Mouse (Mus musculus) thymus, adult 2 months (tissue): ENCODE data around the gene Mlf2. TPM values are rescaled to one million over a fixed set of nuclear protein-coding genes. Genes with fewer than 3 reads are reported as not detected.

ENCODE experiments used
- DNase-seq: peaks from one replicate; pipeline ENCODE4 v3.0.0; 2021
- H3K27ac ChIP-seq: fragments of 200-500 bp; 2 replicates; pipeline ENCODE4 v1.5.1; 2012; ENCODE audit warnings: low read length, control low read depth; ENCODE audit not compliant: control insufficient read depth, insufficient read depth
- H3K27me3 ChIP-seq: fragments of 200-500 bp; 2 replicates; pipeline ENCODE4 v1.6.1; 2012; ENCODE audit warnings: mild to moderate bottlenecking, low read length, moderate library complexity, mixed read lengths; ENCODE audit not compliant: control insufficient read depth, insufficient read depth
- H3K36me3 ChIP-seq: fragments of 200-500 bp; 2 replicates; pipeline ENCODE4 v1.6.1; 2012; ENCODE audit warnings: mild to moderate bottlenecking, low read length, moderate library complexity; ENCODE audit not compliant: control insufficient read depth, insufficient read depth
- H3K4me1 ChIP-seq: fragments of 200-500 bp; replicated peaks from 2 replicates; pipeline ENCODE4 v1.6.1; 2012; ENCODE audit warnings: low read length; ENCODE audit not compliant: control insufficient read depth, insufficient read depth
- H3K4me3 ChIP-seq: fragments of 200-500 bp; 2 replicates; pipeline ENCODE4 v1.5.1; 2012; ENCODE audit warnings: mild to moderate bottlenecking, low read length, control low read depth, moderate library complexity; ENCODE audit not compliant: control insufficient read depth, insufficient read depth
- CTCF ChIP-seq: fragments of 200-500 bp; IDR thresholded peaks from 2 replicates; pipeline ENCODE4 v1.5.1; 2012; ENCODE audit warnings: mild to moderate bottlenecking, control low read depth, low read length, moderate library complexity, borderline replicate concordance; ENCODE audit not compliant: control insufficient read depth, poor library complexity, insufficient read depth; ENCODE audit errors: extremely low read depth
- POLR2A ChIP-seq: fragments of 200-500 bp; IDR thresholded peaks from 2 replicates; pipeline ENCODE4 v1.6.1; 2012; ENCODE audit warnings: mild to moderate bottlenecking, low read length, control low read depth, moderate library complexity; ENCODE audit not compliant: control insufficient read depth, poor library complexity, insufficient read depth; ENCODE audit errors: extremely low read depth
- WGBS: fragments of 180-500 bp; shearing (Covaris S2); methylation state at CpG from one replicate; pipeline ENCODE4 v1.1.7; 2018; 5-methylcytosine and 5-hydroxymethylcytosine counted together
- polyA plus RNA-seq: library from polyadenylated mRNA; depleted of rRNA; stranded (reverse); fragments of >200 nt; gene quantifications from 2 replicates; pipeline ENCODE4 v1.2.3, GENCODE M21; 2012

The Mlf2 gene
- polyA plus RNA-seq, 1 experiment: 428 TPM

- Histone ChIP-seq H3K4me3 (no peak overlapping the region), H3K36me3 (peaks cover 12% of the 10 kb centered on the region), H3K27me3 (no peaks in the 10 kb centered on the region), H3K27ac (no peak overlapping the region), H3K4me1 (peaks cover 53% of the 10 kb centered on the region)
- TF ChIP-seq CTCF (no peak), POLR2A (no peak)
- 93% methylated on average over 14 of the region's 14 CpGs for WGBS
- DNase-seq: no peak
Observed at GRCm38 (mm10) chr6:124913721-124914285, 17.4 kb upstream of the Mlf2 start.

- peaks cover 59% of the 10 kb centered on the region for H3K4me1 ChIP-seq
- H3K4me3 ChIP-seq: no peak overlapping the region
- no peak overlapping the region for H3K27ac ChIP-seq
- H3K36me3 ChIP-seq: peaks cover 12% of the 10 kb centered on the region
- no peaks in the 10 kb centered on the region for H3K27me3 ChIP-seq
- TF ChIP-seq CTCF (no peak), POLR2A (no peak)
- 94% methylated on average over 7 of the region's 7 CpGs for WGBS
- no peak for DNase-seq
Observed at GRCm38 (mm10) chr6:124914511-124914910, 16.7 kb upstream of the Mlf2 start.

- no peak for DNase-seq
- Histone ChIP-seq H3K27ac (no peak overlapping the region), H3K4me1 (peaks cover 59% of the 10 kb centered on the region), H3K36me3 (peaks cover 12% of the 10 kb centered on the region), H3K4me3 (no peak overlapping the region; the same call in 1 of the 2 replicates), H3K27me3 (no peaks in the 10 kb centered on the region)
- TF ChIP-seq POLR2A (no peak), CTCF (no peak)
- WGBS: 88% methylated on average over 22 of the region's 22 CpGs
Observed at GRCm38 (mm10) chr6:124915160-124915941, 15.8 kb upstream of the Mlf2 start.

- Histone ChIP-seq H3K36me3 (peaks cover 12% of the 10 kb centered on the region), H3K27me3 (no peaks in the 10 kb centered on the region), H3K4me3 (peak overlapping the region; percentile 100), H3K4me1 (peaks cover 54% of the 10 kb centered on the region), H3K27ac (no peak overlapping the region; the same call in 1 of the 2 replicates)
- TF ChIP-seq CTCF (no peak), POLR2A (no peak)
- peak; percentile 46 for DNase-seq
- 41% methylated on average over 12 of the region's 12 CpGs for WGBS
Observed at GRCm38 (mm10) chr6:124915942-124916694, 15.1 kb upstream of the Mlf2 start.

GRCm38 (mm10) chr6:124916695-124917517, 14.3 kb upstream of the Mlf2 start:
- Histone ChIP-seq H3K27ac (no peak overlapping the region; the same call in 1 of the 2 replicates), H3K36me3 (peaks cover 12% of the 10 kb centered on the region), H3K27me3 (no peaks in the 10 kb centered on the region), H3K4me1 (peaks cover 48% of the 10 kb centered on the region), H3K4me3 (peak overlapping the region; percentile 100)
- TF ChIP-seq CTCF (peak; percentile 95), POLR2A (no peak)
- peak; percentile 94 for DNase-seq
- 7% methylated on average over 66 of the region's 67 CpGs for WGBS
